Mouse (Mus musculus) heart, embryonic 13.5 days (tissue): ENCODE data around the gene Pipox. TPM values are rescaled to one million over a fixed set of nuclear protein-coding genes. Genes with fewer than 3 reads are reported as not detected.

ENCODE experiments used
- ATAC-seq: fragments of 200-750 bp; cut with Nextera tagmentation; 2 replicates; pipeline ENCODE4 v1.8.0; 2017; ENCODE audit warnings: moderate TSS enrichment; ENCODE audit not compliant: insufficient number of reproducible peaks, low FRiP score, low TSS enrichment; ENCODE audit errors: extremely low read depth
- H3K27ac ChIP-seq: fragments of 300-500 bp; sonication (generic); replicated peaks from 2 replicates; pipeline ENCODE4 v1.5.1; 2015; ENCODE audit warnings: moderate library complexity, mild to moderate bottlenecking, inconsistent platforms
- H3K27me3 ChIP-seq: fragments of 300-500 bp; sonication (generic); replicated peaks from 2 replicates; pipeline ENCODE4 v1.6.1; 2015; ENCODE audit warnings: mild to moderate bottlenecking, inconsistent platforms
- H3K36me3 ChIP-seq: fragments of 300-500 bp; sonication (generic); 2 replicates; pipeline ENCODE4 v1.6.1; 2015; ENCODE audit warnings: mild to moderate bottlenecking, inconsistent platforms
- H3K4me1 ChIP-seq: fragments of 300-500 bp; sonication (generic); 2 replicates; pipeline ENCODE4 v1.6.1; 2015; ENCODE audit warnings: inconsistent platforms
- H3K4me2 ChIP-seq: fragments of 300-500 bp; sonication (generic); 2 replicates; pipeline ENCODE4 v1.6.1; 2015; ENCODE audit warnings: inconsistent platforms, mild to moderate bottlenecking, moderate library complexity
- H3K4me3 ChIP-seq: fragments of 300-500 bp; sonication (generic); 2 replicates; pipeline ENCODE4 v1.5.1; 2015; ENCODE audit warnings: moderate library complexity, mild to moderate bottlenecking, inconsistent platforms
- H3K9ac ChIP-seq: fragments of 300-500 bp; sonication (generic); 2 replicates; pipeline ENCODE4 v1.6.1; 2015; ENCODE audit warnings: inconsistent platforms, mild to moderate bottlenecking, moderate library complexity
- H3K9me3 ChIP-seq: fragments of 300-500 bp; sonication (generic); 2 replicates; pipeline ENCODE4 v1.6.1; 2016; ENCODE audit warnings: inconsistent platforms
- WGBS: fragments of 180-500 bp; shearing (Covaris S2); methylation state at CpG from one replicate; pipeline ENCODE4 v1.1.7; 2015; ENCODE audit warnings: mixed read lengths; 5-methylcytosine and 5-hydroxymethylcytosine counted together
- polyA plus RNA-seq: library from polyadenylated mRNA; unstranded; fragments of >200 nt; fragmentation: Nextera tagmentation; extraction: Ambion mirVana; gene quantifications from 2 replicates; pipeline ENCODE4 v1.2.1, GENCODE M21; 2015

The Pipox gene
- 4.6 and 4.9 TPM in 2 replicates for polyA plus RNA-seq

GRCm38 (mm10) chr11:77893787-77894718, at the start of gene Pipox:
Gene Pipox (minus strand): TSS chr11:77894096.
- peak; percentile 62 for ATAC-seq
- WGBS: 19% methylated on average over 11 of the region's 11 CpGs
- H3K9ac ChIP-seq: peak within 1 kb of the TSS; percentile 60
- peak within 1 kb of the TSS; percentile 50 for H3K4me2 ChIP-seq
- H3K4me1 ChIP-seq: peaks cover 40% of the 10 kb centered on the region
- no peaks in the 10 kb centered on the region for H3K36me3 ChIP-seq
- peak within 1 kb of the TSS; percentile 87 for H3K27ac ChIP-seq
- H3K9me3 ChIP-seq: no peaks in the 10 kb centered on the region
- H3K4me3 ChIP-seq: no peak within 1 kb of the TSS
- H3K27me3 ChIP-seq: peaks cover 33% of the 10 kb centered on the region

DNA sequence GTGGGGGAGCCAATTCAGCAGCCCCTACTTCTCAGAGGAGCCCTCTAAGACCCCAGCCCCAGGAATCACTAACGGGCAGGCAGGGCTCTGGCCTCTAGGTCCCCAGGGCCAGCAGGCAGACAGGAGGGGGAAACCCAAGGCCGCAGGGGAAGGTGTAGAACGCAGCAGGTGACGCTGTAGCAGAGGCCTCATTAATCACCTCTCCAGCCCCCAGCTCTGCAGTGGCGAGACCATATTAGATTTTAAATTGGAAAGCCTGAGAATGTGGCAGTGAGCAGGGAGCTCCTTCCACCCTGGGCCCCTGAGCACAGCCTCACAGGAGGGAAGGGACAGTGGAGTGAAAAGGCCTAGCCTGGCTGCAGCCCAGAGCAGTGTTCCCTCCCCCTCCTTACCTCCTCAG, 48.3 kb upstream of the Pipox start:
- no peak for ATAC-seq
- Histone ChIP-seq H3K9ac (no peak overlapping the region), H3K9me3 (no peaks in the 10 kb centered on the region), H3K36me3 (no peaks in the 10 kb centered on the region), H3K4me1 (no peaks in the 10 kb centered on the region), H3K27ac (no peak overlapping the region), H3K27me3 (peaks cover 91% of the 10 kb centered on the region), H3K4me2 (no peak overlapping the region), H3K4me3 (no peak overlapping the region)
- WGBS: 38% methylated on average over 5 of the region's 5 CpGs

- peaks cover 96% of the 10 kb centered on the region for H3K27me3 ChIP-seq
- H3K9me3 ChIP-seq: no peaks in the 10 kb centered on the region
- H3K27ac ChIP-seq: no peak overlapping the region
- H3K4me3 ChIP-seq: no peak overlapping the region
- no peak for ATAC-seq
- no peak overlapping the region for H3K9ac ChIP-seq
- no peaks in the 10 kb centered on the region for H3K4me1 ChIP-seq
- 12% methylated on average over 4 of the region's 4 CpGs for WGBS
- no peaks in the 10 kb centered on the region for H3K36me3 ChIP-seq
- H3K4me2 ChIP-seq: no peak overlapping the region
Observed at GRCm38 (mm10) chr11:77937649-77938410, 43.9 kb upstream of the Pipox start.

- H3K9me3 ChIP-seq: no peaks in the 10 kb centered on the region
- no peak overlapping the region for H3K4me2 ChIP-seq
- peaks cover 2% of the 10 kb centered on the region; the same call in 1 of the 2 replicates for H3K4me1 ChIP-seq
- 10% methylated on average over 8 of the region's 8 CpGs for WGBS
- no peak overlapping the region for H3K4me3 ChIP-seq
- H3K27ac ChIP-seq: no peak overlapping the region
- ATAC-seq: no peak
- H3K9ac ChIP-seq: no peak overlapping the region
- peaks cover 98% of the 10 kb centered on the region for H3K27me3 ChIP-seq
- H3K36me3 ChIP-seq: no peaks in the 10 kb centered on the region
Observed at GRCm38 (mm10) chr11:77936846-77937245, 43.0 kb upstream of the Pipox start.

GRCm38 (mm10) chr11:77934568-77935311, 40.8 kb upstream of the Pipox start:
- WGBS: 41% methylated on average over 5 of the region's 5 CpGs
- no peak overlapping the region for H3K4me2 ChIP-seq
- no peak overlapping the region for H3K27ac ChIP-seq
- H3K4me1 ChIP-seq: peaks cover 15% of the 10 kb centered on the region
- no peak overlapping the region for H3K4me3 ChIP-seq
- no peak overlapping the region for H3K9ac ChIP-seq
- no peaks in the 10 kb centered on the region for H3K9me3 ChIP-seq
- no peaks in the 10 kb centered on the region for H3K36me3 ChIP-seq
- H3K27me3 ChIP-seq: peaks cover 99% of the 10 kb centered on the region
- no peak for ATAC-seq

DNA sequence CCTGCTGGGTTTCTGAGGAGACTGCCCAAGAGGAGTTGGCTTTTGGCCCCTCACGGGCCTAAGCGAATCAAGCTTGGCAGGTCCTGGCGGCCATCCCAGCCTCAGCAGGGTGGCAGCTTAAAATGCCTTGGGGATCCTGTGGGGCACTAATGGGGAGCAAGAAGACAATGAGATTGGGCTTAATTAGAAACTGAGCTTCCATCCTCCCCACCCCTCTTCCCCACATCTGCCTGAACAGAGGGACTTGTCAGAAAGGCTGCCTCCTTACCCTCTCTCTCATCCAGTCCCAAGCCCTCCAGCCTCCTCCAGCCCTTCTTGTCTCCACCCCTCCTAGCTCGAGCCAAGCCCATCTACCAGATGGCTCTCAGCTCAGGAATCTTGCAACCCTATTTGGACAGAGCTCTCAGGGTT, 40.2 kb upstream of the Pipox start:
- no peak overlapping the region for H3K4me3 ChIP-seq
- peaks cover 99% of the 10 kb centered on the region for H3K27me3 ChIP-seq
- H3K9ac ChIP-seq: no peak overlapping the region
- no peak overlapping the region for H3K27ac ChIP-seq
- 3% methylated on average over 4 of the region's 4 CpGs for WGBS
- ATAC-seq: no peak
- no peaks in the 10 kb centered on the region for H3K9me3 ChIP-seq
- peaks cover 15% of the 10 kb centered on the region for H3K4me1 ChIP-seq
- no peaks in the 10 kb centered on the region for H3K36me3 ChIP-seq
- H3K4me2 ChIP-seq: no peak overlapping the region

DNA sequence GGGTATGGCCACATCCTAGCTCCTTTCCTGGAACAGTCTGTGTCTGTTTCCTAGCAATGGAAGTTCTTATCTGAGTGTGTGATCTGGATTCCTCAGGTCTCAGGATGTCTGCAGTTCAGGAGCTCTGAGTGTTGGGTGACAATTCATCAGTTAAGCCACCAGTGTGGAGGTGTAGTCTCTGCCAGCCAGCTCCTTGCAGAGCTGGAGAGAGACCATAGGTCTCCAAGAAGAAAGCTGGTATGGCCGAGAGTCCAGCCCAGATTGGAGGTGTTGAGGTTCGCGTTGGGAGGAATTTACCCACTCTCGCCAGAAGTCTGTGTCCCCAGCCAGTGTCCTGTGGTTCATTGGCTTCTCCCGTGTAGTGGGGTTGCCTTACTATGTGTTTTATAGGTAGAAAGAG, 38.7 kb upstream of the Pipox start:
- H3K27ac ChIP-seq: no peak overlapping the region
- ATAC-seq: no peak

DNA sequence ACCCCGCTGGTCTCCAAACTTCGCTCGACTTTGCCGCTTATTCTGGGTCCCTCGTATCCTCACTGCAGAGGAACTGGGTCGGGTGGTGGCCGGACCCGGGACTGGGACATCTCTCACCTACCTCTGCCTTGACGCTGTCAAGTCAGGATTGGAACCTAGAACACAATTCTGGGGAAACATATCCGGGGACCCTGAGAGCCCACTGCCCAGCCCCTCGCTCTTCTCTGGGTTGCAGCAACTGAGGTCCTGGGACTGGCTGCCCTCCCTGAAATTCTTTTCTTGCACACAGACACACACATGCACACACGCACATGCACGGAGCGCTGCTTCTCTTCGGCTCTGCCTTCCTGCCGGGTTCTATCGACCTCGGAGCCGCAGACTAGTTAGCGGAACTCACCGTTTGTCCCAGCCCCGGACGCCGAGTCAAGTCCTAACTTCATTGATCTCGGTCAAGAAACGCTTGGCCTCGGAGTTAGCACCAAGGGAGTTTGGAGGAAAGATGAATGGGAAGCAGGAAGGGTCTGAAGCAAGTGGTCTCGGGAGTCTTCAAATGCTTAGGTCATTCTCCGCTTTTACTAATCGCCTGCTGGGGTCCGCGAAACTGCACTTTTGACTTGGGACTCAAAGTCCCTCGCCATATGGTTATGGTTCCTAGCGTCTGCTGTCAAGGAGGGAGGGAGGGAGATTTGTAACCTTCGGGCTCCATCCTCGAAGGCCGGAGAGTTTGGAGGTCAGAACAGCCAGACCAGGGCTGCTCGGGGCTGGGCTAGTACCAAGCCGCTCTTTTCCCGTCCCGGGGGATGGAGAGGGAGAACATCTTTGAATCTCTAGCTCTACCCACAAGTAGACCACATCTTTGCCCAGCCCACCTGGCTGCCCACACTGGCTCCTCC, 37.9 kb upstream of the Pipox start:
- no peaks in the 10 kb centered on the region for H3K9me3 ChIP-seq
- H3K4me2 ChIP-seq: peak overlapping the region; percentile 88
- 2% methylated on average over 41 of the region's 41 CpGs for WGBS
- ATAC-seq: no peak
- H3K4me1 ChIP-seq: peaks cover 15% of the 10 kb centered on the region
- H3K27ac ChIP-seq: no peak overlapping the region
- no peak overlapping the region for H3K9ac ChIP-seq
- H3K36me3 ChIP-seq: no peaks in the 10 kb centered on the region
- peak overlapping the region; percentile 56 for H3K4me3 ChIP-seq
- peaks cover 98% of the 10 kb centered on the region for H3K27me3 ChIP-seq

More for the DNA sequence above, 38.7 kb upstream of the Pipox start:
- H3K9me3 ChIP-seq: no peaks in the 10 kb centered on the region
- H3K27me3 ChIP-seq: peaks cover 99% of the 10 kb centered on the region
- H3K4me1 ChIP-seq: peaks cover 15% of the 10 kb centered on the region
- 28% methylated on average over 5 of the region's 5 CpGs for WGBS
- H3K4me2 ChIP-seq: no peak overlapping the region
- H3K4me3 ChIP-seq: no peak overlapping the region
- no peak overlapping the region for H3K9ac ChIP-seq
- no peaks in the 10 kb centered on the region for H3K36me3 ChIP-seq

DNA sequence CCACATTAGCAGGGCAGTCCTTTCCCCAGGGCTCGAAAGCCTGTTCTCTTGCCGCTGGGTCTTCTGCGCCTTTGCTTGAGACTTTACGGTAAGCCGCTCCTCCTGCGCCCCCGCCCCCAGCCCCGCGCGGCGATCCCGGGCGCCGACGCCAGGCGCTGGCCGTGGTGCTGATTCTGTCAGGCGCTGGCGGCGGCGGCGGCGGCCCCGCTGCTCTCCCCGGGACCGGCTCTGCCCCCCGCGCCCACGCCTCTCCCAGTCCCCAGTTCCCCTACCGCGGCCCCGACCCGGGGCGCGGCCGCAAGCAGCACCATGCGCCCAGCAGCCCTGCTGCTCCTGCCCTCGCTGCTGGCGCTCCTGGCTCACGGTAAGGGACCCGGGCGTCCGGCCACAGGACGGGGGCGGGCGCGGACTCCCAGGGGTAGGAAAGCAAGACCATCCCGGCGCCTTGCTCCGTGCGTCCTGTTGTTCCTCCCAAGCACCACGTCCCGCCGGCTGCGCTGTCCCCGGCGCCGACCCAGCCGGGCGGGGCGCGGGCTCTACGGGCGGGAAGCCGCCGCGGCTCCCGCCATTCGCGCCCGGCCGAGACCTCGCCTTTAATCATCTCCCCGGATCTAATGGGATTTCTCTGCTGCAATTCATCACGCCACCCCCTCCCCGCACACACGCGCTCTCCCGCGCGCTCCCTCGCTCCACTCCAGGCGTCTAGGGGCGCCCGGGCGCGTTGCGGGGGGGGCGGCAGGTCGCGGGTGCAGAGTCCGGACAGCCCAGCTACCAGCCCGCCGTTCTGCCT, 37.0 kb upstream of the Pipox start, which contains the start of gene Sez6:
Sez6 (plus strand) TSS at position 50 of the 790 bp plus-strand sequence.
- ATAC-seq: no peak; the same call in 1 of the 2 replicates
- H3K36me3 ChIP-seq: no peaks in the 10 kb centered on the region
- no peak within 1 kb of the TSS for H3K9ac ChIP-seq
- WGBS: under 1% methylated on average over 86 of the region's 94 CpGs
- H3K4me1 ChIP-seq: peaks cover 15% of the 10 kb centered on the region
- H3K9me3 ChIP-seq: no peaks in the 10 kb centered on the region
- no peak within 1 kb of the TSS for H3K27ac ChIP-seq
- peaks cover 98% of the 10 kb centered on the region for H3K27me3 ChIP-seq
- H3K4me2 ChIP-seq: peak within 1 kb of the TSS; percentile 88
- peak within 1 kb of the TSS; percentile 56 for H3K4me3 ChIP-seq

DNA sequence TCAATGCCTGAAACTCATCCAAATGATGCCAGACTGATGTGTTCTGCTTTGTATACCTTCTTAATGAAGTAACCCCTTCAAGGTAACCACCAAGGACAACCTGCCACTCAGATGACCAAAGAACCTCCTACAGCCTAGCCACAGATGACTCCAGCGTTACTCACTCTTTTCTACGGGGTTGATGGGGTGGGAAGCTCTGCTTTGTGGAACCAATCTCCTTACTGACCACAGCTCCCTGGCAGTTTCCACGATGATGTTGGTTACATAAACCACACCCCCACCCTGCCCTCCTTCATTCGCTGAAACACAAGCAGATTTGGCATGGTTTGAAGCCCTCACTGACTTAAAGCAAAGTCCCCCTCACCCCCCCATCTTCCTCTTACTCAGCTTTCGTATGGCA, 33.9 kb upstream of the Pipox start:
- H3K36me3 ChIP-seq: no peaks in the 10 kb centered on the region
- 68% methylated on average over 5 of the region's 5 CpGs for WGBS
- H3K9me3 ChIP-seq: no peaks in the 10 kb centered on the region
- H3K4me1 ChIP-seq: peaks cover 15% of the 10 kb centered on the region
- H3K27ac ChIP-seq: no peak overlapping the region
- no peak for ATAC-seq
- H3K27me3 ChIP-seq: peaks cover 89% of the 10 kb centered on the region
- H3K4me2 ChIP-seq: no peak overlapping the region
- H3K4me3 ChIP-seq: no peak overlapping the region
- H3K9ac ChIP-seq: no peak overlapping the region
